Mouse (Mus musculus): ENCODE measurements around the gene Col4a3bp. TPM values are rescaled to one million over a fixed set of nuclear protein-coding genes. Genes with fewer than 3 reads are reported as not detected.

Col4a3bp gene
- total and polyA plus RNA-seq, 3 experiments: 7.0 to 14.8 (median 11.9) TPM

- no peaks in the 10 kb centered on the region for H3K9me3 ChIP-seq (replicated peaks; ENCODE audit: low read length)
- no peak overlapping the region for H3K9ac ChIP-seq (ENCODE audit: insufficient read depth, low read depth)
- no peak overlapping the region for H3K27ac ChIP-seq (ENCODE audit: insufficient read depth, low read depth)
- TF ChIP-seq RAD21 (IDR thresholded peaks at IDR 0.05; ENCODE audit: low read depth, low read length) (no peak), EP300 (IDR thresholded peaks at IDR 0.05; ENCODE audit: low read length) (no peak), USF2 (conservative IDR thresholded peaks at IDR 0.05; ENCODE audit: low read depth, low read length) (no peak), MYC (IDR thresholded peaks at IDR 0.05; ENCODE audit: low read depth, low read length) (no peak), MEF2A (IDR thresholded peaks at IDR 0.05; ENCODE audit: borderline replicate concordance, low read depth, low read length) (no peak), CHD1 (IDR thresholded peaks at IDR 0.05; ENCODE audit: low read depth, low read length) (no peak), USF1 (IDR thresholded peaks at IDR 0.05; ENCODE audit: low read depth, low read length) (no peak), UBTF (IDR thresholded peaks at IDR 0.05; ENCODE audit: low read depth, low read length) (no peak)
- no peaks in the 10 kb centered on the region for H3K36me3 ChIP-seq (replicated peaks in 1 of 2; ENCODE audit: control insufficient read depth in 1 of 2, insufficient read depth in 1 of 2, low read length in 1 of 2)
- no peaks in the 10 kb centered on the region for H3K79me2 ChIP-seq (replicated peaks; ENCODE audit: control insufficient read depth, extremely low read depth, insufficient read depth, poor library complexity, severe bottlenecking)
- no peak for DNase-seq (ENCODE audit: extremely low read depth)
- dilution Hi-C loops (cut with MboI; ENCODE audit: extremely low pct_ligation_motif_present, extremely low pct_unique_long_range_greater_than_20kb, low sequenced_read_pairs): no loop called here
- no peak overlapping the region for H3K4me3 ChIP-seq (replicated peaks in 1 of 3; ENCODE audit: low read depth in 2 of 3, low read length in 2 of 3, poor library complexity in 1 of 3)
- H3K27me3 ChIP-seq (replicated peaks): no peaks in the 10 kb centered on the region
- in situ Hi-C loops (cut with MboI; ENCODE audit: low pct_ligation_motif_present, low pct_unique_long_range_greater_than_20kb, low sequenced_read_pairs): no loop called here
- H3K4me2 ChIP-seq (ENCODE audit: insufficient read depth, low read depth, poor library complexity, severe bottlenecking): no peak overlapping the region
- H3K4me1 ChIP-seq (ENCODE audit: control insufficient read depth in 1 of 2, insufficient read depth in 2 of 2): peaks cover 2 to 14% of the 10 kb centered on the region in 2 experiments; a peak in 3 of 4 replicates
Measured at GRCm38 (mm10) chr13:96678616-96679015, 136.2 kb downstream of the Col4a3bp start.

GRCm38 (mm10) chr13:96680163-96681087 lies 138.0 kb downstream of the Col4a3bp start:
- Histone ChIP-seq H3K9me3 (replicated peaks; ENCODE audit: low read length) (no peaks in the 10 kb centered on the region), H3K27me3 (replicated peaks) (no peaks in the 10 kb centered on the region), H3K4me2 (ENCODE audit: insufficient read depth, low read depth, poor library complexity, severe bottlenecking) (no peak overlapping the region), H3K4me1 (ENCODE audit: control insufficient read depth in 1 of 2, insufficient read depth in 2 of 2) (peaks cover 7 to 22% of the 10 kb centered on the region in 2 experiments), H3K36me3 (replicated peaks in 1 of 2; ENCODE audit: control insufficient read depth in 1 of 2, insufficient read depth in 1 of 2, low read length in 1 of 2) (no peaks in the 10 kb centered on the region), H3K79me2 (replicated peaks; ENCODE audit: control insufficient read depth, extremely low read depth, insufficient read depth, poor library complexity, severe bottlenecking) (no peaks in the 10 kb centered on the region), H3K4me3 (replicated peaks in 1 of 3; ENCODE audit: low read depth in 2 of 3, low read length in 2 of 3, poor library complexity in 1 of 3) (no peak overlapping the region), H3K9ac (ENCODE audit: insufficient read depth, low read depth) (no peak overlapping the region), H3K27ac (ENCODE audit: insufficient read depth, low read depth) (no peak overlapping the region)
- dilution Hi-C loops (cut with MboI; ENCODE audit: extremely low pct_ligation_motif_present, extremely low pct_unique_long_range_greater_than_20kb, low sequenced_read_pairs) (no loop called here), in situ Hi-C loops (cut with MboI; ENCODE audit: low pct_ligation_motif_present, low pct_unique_long_range_greater_than_20kb, low sequenced_read_pairs) (no loop called here)
- TF ChIP-seq MAX (IDR thresholded peaks at IDR 0.05; ENCODE audit: low read length): no peak
- DNase-seq (ENCODE audit: extremely low read depth): no peak

DNA sequence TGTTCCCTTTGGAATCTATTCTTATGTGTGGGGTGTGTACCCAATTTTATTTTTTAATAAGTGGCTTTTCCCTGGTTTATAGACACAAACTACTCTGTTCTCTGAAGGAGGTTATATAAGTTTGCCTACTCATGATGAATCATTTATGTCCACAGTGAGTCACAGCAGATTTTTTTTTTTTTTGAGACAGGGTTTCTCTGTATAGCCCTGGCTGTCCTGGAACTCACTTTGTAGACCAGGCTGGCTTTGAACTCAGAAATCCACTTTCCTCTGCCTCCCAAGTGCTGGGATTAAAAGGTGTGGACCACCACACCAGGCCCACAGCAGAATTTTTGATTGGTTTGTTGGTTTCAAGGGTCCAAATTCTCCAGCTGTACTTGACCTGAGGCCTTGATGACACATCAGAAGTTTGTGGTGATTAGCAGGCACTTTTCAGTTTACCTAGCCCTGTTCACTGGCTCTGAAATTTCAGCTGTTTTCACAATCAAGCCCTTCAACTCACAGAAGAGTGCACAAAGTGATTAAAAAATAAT lies 138.7 kb downstream of the Col4a3bp start:
- no peaks in the 10 kb centered on the region for H3K9me3 ChIP-seq (replicated peaks; ENCODE audit: low read length)
- in situ Hi-C loops (cut with MboI; ENCODE audit: low pct_ligation_motif_present, low pct_unique_long_range_greater_than_20kb, low sequenced_read_pairs) (no loop called here), dilution Hi-C loops (cut with MboI; ENCODE audit: extremely low pct_ligation_motif_present, extremely low pct_unique_long_range_greater_than_20kb, low sequenced_read_pairs) (no loop called here)
- H3K27me3 ChIP-seq (replicated peaks): no peaks in the 10 kb centered on the region
- H3K4me2 ChIP-seq (ENCODE audit: insufficient read depth, low read depth, poor library complexity, severe bottlenecking): no peak overlapping the region
- H3K4me1 ChIP-seq (ENCODE audit: control insufficient read depth in 1 of 2, insufficient read depth in 2 of 2): peaks cover 7 to 22% of the 10 kb centered on the region in 2 experiments
- H3K79me2 ChIP-seq (replicated peaks; ENCODE audit: control insufficient read depth, extremely low read depth, insufficient read depth, poor library complexity, severe bottlenecking): no peaks in the 10 kb centered on the region
- no peak for DNase-seq (ENCODE audit: extremely low read depth)
- TF ChIP-seq ZNF384 (IDR thresholded peaks at IDR 0.05; ENCODE audit: low read depth, low read length): peak; percentile 36; the same call in 1 of the 2 replicates
- TF ChIP-seq PAX5 (IDR thresholded peaks at IDR 0.05; ENCODE audit: low read length): no peak
- H3K9ac ChIP-seq (ENCODE audit: insufficient read depth, low read depth): no peak overlapping the region
- H3K27ac ChIP-seq (ENCODE audit: insufficient read depth, low read depth): no peak overlapping the region
- H3K4me3 ChIP-seq (replicated peaks in 1 of 3; ENCODE audit: low read depth in 2 of 3, low read length in 2 of 3, poor library complexity in 1 of 3): no peak overlapping the region
- no peaks in the 10 kb centered on the region for H3K36me3 ChIP-seq (replicated peaks in 1 of 2; ENCODE audit: control insufficient read depth in 1 of 2, insufficient read depth in 1 of 2, low read length in 1 of 2)

Data from CH12.LX (cell line).